Mouse (Mus musculus): ENCODE measurements around the gene Ttyh3. TPM values are rescaled to one million over a fixed set of nuclear protein-coding genes. Genes with fewer than 3 reads are reported as not detected.

The Ttyh3 gene
- polyA plus RNA-seq, 1 experiment from 2014 or later: 8.5 TPM

DNA sequence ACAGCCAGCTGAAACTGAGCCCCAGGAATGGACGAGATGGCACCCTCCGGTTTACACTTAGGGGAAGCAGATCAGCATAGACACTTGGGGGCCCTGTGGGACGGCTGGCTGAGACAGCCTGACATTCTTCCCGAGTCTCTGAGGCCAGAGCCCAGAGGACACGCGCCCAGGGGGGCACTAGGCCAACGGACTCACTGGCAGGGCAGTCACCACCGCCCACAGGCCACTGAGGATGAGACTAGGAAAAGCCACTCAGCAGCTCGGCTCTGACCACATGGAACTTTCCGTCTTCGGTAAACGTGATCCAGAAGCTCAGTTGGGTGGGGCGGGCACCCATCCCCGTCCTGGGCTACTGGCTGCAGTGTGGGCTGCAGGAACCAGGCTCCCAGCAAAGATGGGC, 9.0 kb downstream of the Ttyh3 start:
- 0 out of 2 replicates have a peak overlapping the region, but pooled peaks have one; percentile 24 for H3K27ac ChIP-seq (replicated peaks)
- H3K9ac ChIP-seq (ENCODE audit: low read length): no peak overlapping the region
- H3K27me3 ChIP-seq (ENCODE audit: control insufficient read depth, insufficient read depth, low read length): no peaks in the 10 kb centered on the region
- no peaks in the 10 kb centered on the region for H3K9me3 ChIP-seq (ENCODE audit: control insufficient read depth, low read length)
- no peak for ATAC-seq (ENCODE audit: low FRiP score, low TSS enrichment)
- no peak overlapping the region for H3K4me2 ChIP-seq (replicated peaks; ENCODE audit: low read depth)
- no peak overlapping the region for H3K4me3 ChIP-seq (ENCODE audit: low read depth, low read length)
- 68% methylated on average over 14 of the region's 14 CpGs for WGBS
- H3K36me3 ChIP-seq (ENCODE audit: control insufficient read depth, insufficient read depth, low read length): peaks cover 9% of the 10 kb centered on the region
- DNase-seq (ENCODE audit: low spot score): no peak
- H3K4me1 ChIP-seq (replicated peaks; ENCODE audit: control insufficient read depth, insufficient read depth): 0 out of 2 replicates have a peak, but pooled peaks cover 6% of the 10 kb centered on the region
- TF ChIP-seq EP300 (optimal IDR thresholded peaks at IDR 0.05): no peak
- no peak for TF ChIP-seq CTCF (IDR thresholded peaks at IDR 0.05; ENCODE audit: low read depth)

DNA sequence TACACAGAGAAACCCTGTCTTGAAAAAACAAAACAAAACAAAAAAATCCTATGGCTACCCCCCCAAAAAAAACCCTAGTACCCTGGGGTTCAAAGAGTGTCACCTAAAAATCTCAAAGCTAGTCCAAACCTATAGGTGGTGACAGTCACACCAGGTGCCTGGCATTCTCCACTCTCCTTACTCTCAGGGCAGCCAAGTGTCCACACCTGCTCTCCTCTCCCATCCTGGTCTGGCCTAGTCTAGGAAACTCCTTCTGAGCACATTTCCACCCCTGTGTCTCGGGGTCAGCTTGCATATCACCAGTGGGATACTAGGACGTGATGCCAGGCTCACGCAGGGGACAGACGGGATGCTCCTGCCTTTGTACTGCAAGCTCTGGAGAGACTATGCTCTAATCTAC, 9.5 kb downstream of the Ttyh3 start:
- Histone ChIP-seq H3K27ac (replicated peaks) (no peak overlapping the region), H3K4me3 (ENCODE audit: low read depth, low read length) (no peak overlapping the region), H3K4me1 (replicated peaks; ENCODE audit: control insufficient read depth, insufficient read depth) (0 out of 2 replicates have a peak, but pooled peaks cover 6% of the 10 kb centered on the region), H3K36me3 (ENCODE audit: control insufficient read depth, insufficient read depth, low read length) (peaks cover 13% of the 10 kb centered on the region), H3K9ac (ENCODE audit: low read length) (no peak overlapping the region), H3K27me3 (ENCODE audit: control insufficient read depth, insufficient read depth, low read length) (no peaks in the 10 kb centered on the region), H3K4me2 (replicated peaks; ENCODE audit: low read depth) (no peak overlapping the region), H3K9me3 (ENCODE audit: control insufficient read depth, low read length) (no peaks in the 10 kb centered on the region)
- ATAC-seq (ENCODE audit: low FRiP score, low TSS enrichment): no peak
- DNase-seq (ENCODE audit: low spot score): no peak
- 89% methylated on average over 4 of the region's 4 CpGs for WGBS
- TF ChIP-seq EP300 (optimal IDR thresholded peaks at IDR 0.05): no peak
- no peak for TF ChIP-seq CTCF (IDR thresholded peaks at IDR 0.05; ENCODE audit: low read depth)

DNA sequence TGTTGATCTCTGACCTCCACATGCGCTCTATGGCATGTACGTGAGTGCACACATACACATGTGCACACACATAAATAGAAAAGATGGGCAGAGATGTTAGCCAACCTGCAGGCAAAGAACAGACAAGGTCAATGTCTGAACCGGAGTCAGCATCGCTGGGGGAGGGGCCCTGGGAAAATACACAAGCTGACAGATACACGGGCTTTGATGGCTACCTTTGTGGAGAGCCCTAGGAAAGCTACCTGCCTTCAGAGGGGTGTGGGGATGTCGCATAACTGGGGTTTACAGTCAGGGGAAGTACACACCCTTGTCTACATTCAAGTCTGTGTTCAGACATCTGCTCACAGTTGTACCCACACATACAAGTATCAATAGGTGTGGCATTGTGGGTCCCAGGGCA, 10.3 kb downstream of the Ttyh3 start:
- Histone ChIP-seq H3K9ac (ENCODE audit: low read length) (no peak overlapping the region), H3K9me3 (ENCODE audit: control insufficient read depth, low read length) (no peaks in the 10 kb centered on the region), H3K4me3 (ENCODE audit: low read depth, low read length) (no peak overlapping the region), H3K4me1 (replicated peaks; ENCODE audit: control insufficient read depth, insufficient read depth) (0 out of 2 replicates have a peak, but pooled peaks cover 6% of the 10 kb centered on the region), H3K4me2 (replicated peaks; ENCODE audit: low read depth) (no peak overlapping the region), H3K27ac (replicated peaks) (no peak overlapping the region), H3K36me3 (ENCODE audit: control insufficient read depth, insufficient read depth, low read length) (peaks cover 16% of the 10 kb centered on the region), H3K27me3 (ENCODE audit: control insufficient read depth, insufficient read depth, low read length) (no peaks in the 10 kb centered on the region)
- WGBS: 85% methylated on average over 6 of the region's 6 CpGs
- DNase-seq (ENCODE audit: low spot score) (no peak), ATAC-seq (ENCODE audit: low FRiP score, low TSS enrichment) (no peak)
- TF ChIP-seq EP300 (optimal IDR thresholded peaks at IDR 0.05) (no peak), CTCF (IDR thresholded peaks at IDR 0.05; ENCODE audit: low read depth) (no peak)

GRCm38 (mm10) chr5:140637989-140638388, 10.8 kb downstream of the Ttyh3 start:
- no peak for DNase-seq (ENCODE audit: low spot score)
- no peak for TF ChIP-seq EP300 (optimal IDR thresholded peaks at IDR 0.05)
- no peak for TF ChIP-seq CTCF (IDR thresholded peaks at IDR 0.05; ENCODE audit: low read depth)
- no peak overlapping the region for H3K4me2 ChIP-seq (replicated peaks; ENCODE audit: low read depth)
- no peak overlapping the region for H3K4me3 ChIP-seq (ENCODE audit: low read depth, low read length)
- H3K4me1 ChIP-seq (replicated peaks; ENCODE audit: control insufficient read depth, insufficient read depth): 0 out of 2 replicates have a peak, but pooled peaks cover 6% of the 10 kb centered on the region
- 87% methylated on average over 3 of the region's 3 CpGs for WGBS
- peaks cover 16% of the 10 kb centered on the region for H3K36me3 ChIP-seq (ENCODE audit: control insufficient read depth, insufficient read depth, low read length)
- no peaks in the 10 kb centered on the region for H3K9me3 ChIP-seq (ENCODE audit: control insufficient read depth, low read length)
- no peak overlapping the region for H3K27ac ChIP-seq (replicated peaks)
- ATAC-seq (ENCODE audit: low FRiP score, low TSS enrichment): no peak
- H3K9ac ChIP-seq (ENCODE audit: low read length): no peak overlapping the region
- H3K27me3 ChIP-seq (ENCODE audit: control insufficient read depth, insufficient read depth, low read length): no peaks in the 10 kb centered on the region

- no peak overlapping the region for H3K4me2 ChIP-seq (replicated peaks; ENCODE audit: low read depth)
- peaks cover 19% of the 10 kb centered on the region for H3K36me3 ChIP-seq (ENCODE audit: control insufficient read depth, insufficient read depth, low read length)
- TF ChIP-seq CTCF (IDR thresholded peaks at IDR 0.05; ENCODE audit: low read depth): no peak
- no peak for TF ChIP-seq EP300 (optimal IDR thresholded peaks at IDR 0.05)
- H3K4me1 ChIP-seq (replicated peaks; ENCODE audit: control insufficient read depth, insufficient read depth): 0 out of 2 replicates have a peak, but pooled peaks cover 6% of the 10 kb centered on the region
- H3K4me3 ChIP-seq (ENCODE audit: low read depth, low read length): no peak overlapping the region
- H3K27me3 ChIP-seq (ENCODE audit: control insufficient read depth, insufficient read depth, low read length): no peaks in the 10 kb centered on the region
- DNase-seq (ENCODE audit: low spot score) (no peak), ATAC-seq (ENCODE audit: low FRiP score, low TSS enrichment) (no peak)
- H3K9me3 ChIP-seq (ENCODE audit: control insufficient read depth, low read length): no peaks in the 10 kb centered on the region
- H3K27ac ChIP-seq (replicated peaks): 0 out of 2 replicates have a peak overlapping the region, but pooled peaks have one; percentile 30
- H3K9ac ChIP-seq (ENCODE audit: low read length): no peak overlapping the region
- 93% methylated on average over 6 of the region's 6 CpGs for WGBS
Measured at GRCm38 (mm10) chr5:140637058-140637410, 11.8 kb downstream of the Ttyh3 start.

DNA sequence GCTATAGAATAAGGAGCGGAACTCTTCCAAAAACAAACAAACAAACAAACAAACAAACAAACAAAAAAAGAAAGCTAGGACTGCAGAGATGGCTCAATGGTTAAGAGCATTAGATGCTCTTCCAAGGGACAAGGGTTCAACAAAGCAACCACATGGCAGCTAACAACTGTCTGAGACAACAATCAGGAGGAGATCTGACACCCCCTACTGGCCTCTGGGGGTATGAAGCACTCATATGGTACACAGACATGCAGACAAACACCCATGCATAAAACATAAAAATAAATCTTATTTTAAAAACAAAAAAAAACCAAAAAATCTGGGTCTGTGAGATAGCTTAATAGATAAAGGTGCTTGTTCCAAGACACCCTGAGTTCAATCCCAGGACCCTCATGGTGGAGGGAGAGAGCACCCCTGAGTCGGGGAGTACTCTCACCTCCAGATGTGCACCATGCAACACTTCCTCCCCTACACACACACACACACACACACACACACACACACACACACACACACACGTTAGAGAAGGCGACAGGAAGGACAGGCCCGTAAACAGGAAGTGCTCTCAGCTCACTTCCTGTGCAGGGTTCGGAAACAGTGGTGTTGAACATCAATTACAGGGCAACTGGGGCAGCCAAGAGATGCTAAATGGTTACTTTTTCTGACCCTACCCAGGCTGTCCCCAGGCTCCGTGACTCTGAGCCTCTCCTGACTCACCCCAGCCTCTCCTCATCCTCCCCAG, 12.3 kb downstream of the Ttyh3 start:
- Histone ChIP-seq H3K4me3 (ENCODE audit: low read depth, low read length) (no peak overlapping the region), H3K36me3 (ENCODE audit: control insufficient read depth, insufficient read depth, low read length) (peaks cover 19% of the 10 kb centered on the region), H3K4me1 (replicated peaks; ENCODE audit: control insufficient read depth, insufficient read depth) (0 out of 2 replicates have a peak, but pooled peaks cover 6% of the 10 kb centered on the region), H3K9ac (ENCODE audit: low read length) (no peak overlapping the region), H3K9me3 (ENCODE audit: control insufficient read depth, low read length) (no peaks in the 10 kb centered on the region), H3K27ac (replicated peaks) (no peak overlapping the region), H3K27me3 (ENCODE audit: control insufficient read depth, insufficient read depth, low read length) (no peaks in the 10 kb centered on the region), H3K4me2 (replicated peaks; ENCODE audit: low read depth) (no peak overlapping the region)
- ATAC-seq (ENCODE audit: low FRiP score, low TSS enrichment) (no peak), DNase-seq (ENCODE audit: low spot score) (no peak)
- WGBS: 87% methylated on average over 7 of the region's 7 CpGs
- TF ChIP-seq CTCF (IDR thresholded peaks at IDR 0.05; ENCODE audit: low read depth): peak; percentile 36
- TF ChIP-seq EP300 (optimal IDR thresholded peaks at IDR 0.05): no peak

Data from stomach, postnatal 0 days (tissue).